Mouse (Mus musculus): ENCODE measurements around the gene Dennd4b.
"Not testable (repeated sequence)": the region's sequence is repeated elsewhere in the genome, so short reads cannot be mapped to it uniquely, and the experiment has no call there.

The Dennd4b gene

GRCm38 (mm10) chr3:90276858-90277257 lies 11.9 kb downstream of the Dennd4b start:
- intact Hi-C loops (cut with DNase I): no loop called here

GRCm38 (mm10) chr3:90277793-90278192 lies 12.8 kb downstream of the Dennd4b start:
- intact Hi-C loops (cut with DNase I): no loop called here

- intact Hi-C loops (cut with DNase I): no loop called here
Observed at GRCm38 (mm10) chr3:90278211-90278610, 13.2 kb downstream of the Dennd4b start.

- intact Hi-C loops (cut with DNase I): no loop called here
Observed at GRCm38 (mm10) chr3:90279216-90279615, 14.2 kb downstream of the Dennd4b start.

DNA sequence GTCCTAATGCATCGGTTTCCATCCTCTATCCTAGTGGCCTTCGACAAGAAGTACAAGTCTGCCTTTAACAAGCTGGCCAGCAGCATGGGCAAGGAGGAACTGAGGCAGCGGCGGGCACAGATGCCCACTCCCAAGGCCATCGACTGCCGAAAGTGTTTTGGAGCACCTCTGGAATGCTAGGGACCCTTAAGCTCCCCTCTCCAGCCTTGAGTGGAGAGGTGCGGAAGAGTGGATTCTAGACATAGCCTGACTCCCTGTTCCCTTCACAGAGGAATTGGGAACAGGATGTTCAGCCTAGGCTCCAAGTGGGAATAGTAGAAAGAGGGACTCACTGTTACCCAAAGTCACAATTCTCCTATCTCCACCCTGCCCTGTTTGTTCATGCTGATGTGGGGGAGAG lies 14.8 kb downstream of the Dennd4b start:
- intact Hi-C loops (cut with DNase I): no loop called here

- intact Hi-C loops (cut with DNase I): no loop called here
Observed at GRCm38 (mm10) chr3:90280708-90281107, 15.7 kb downstream of the Dennd4b start.

DNA sequence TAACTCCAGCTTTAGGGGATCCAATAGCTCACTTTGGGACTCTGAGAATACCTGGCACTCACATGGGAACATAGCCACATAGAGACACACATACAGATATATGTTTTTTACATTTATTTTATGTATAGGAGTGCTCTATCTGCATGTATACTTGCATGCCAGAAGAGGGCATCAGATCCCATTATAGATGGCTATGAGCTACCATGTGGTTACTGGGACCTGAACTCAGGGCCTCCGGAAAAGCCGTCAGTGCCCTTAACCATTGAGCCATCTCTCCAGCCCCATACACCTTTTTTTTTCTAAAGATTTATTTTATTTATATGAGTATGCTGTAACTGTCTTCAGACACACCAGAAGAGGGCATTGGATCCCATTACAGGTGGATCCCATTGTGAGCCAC lies 19.2 kb downstream of the Dennd4b start:
- intact Hi-C loops (cut with DNase I): no loop called here

- intact Hi-C loops (cut with DNase I): not testable (repeated sequence)
Observed at GRCm38 (mm10) chr3:90289403-90289802, 24.4 kb downstream of the Dennd4b start.

DNA sequence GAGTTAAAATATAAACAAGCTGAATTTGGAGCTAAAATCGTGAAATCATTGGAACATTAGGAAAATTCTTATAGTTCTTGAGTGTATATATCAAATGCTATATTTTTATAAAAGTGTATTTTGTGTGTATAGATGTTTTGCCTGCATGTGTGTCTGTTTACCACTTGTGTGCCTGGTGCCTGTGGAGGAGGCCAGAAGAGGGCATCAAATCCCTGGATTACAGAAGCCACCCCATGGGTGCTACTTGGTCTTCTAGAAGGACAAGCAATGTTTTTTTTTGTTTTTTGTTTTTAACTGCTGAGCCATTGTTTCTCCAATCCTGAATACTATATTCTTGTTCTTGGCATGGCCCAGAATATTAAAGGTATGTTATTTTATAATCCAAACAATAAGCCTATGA lies 25.6 kb downstream of the Dennd4b start:
- intact Hi-C loops (cut with DNase I): loop anchor here (5.0 to 10.0 kb wide), 2 partner anchors 82 to 174 kb away; partner anchors contain the start of gene Npr1

DNA sequence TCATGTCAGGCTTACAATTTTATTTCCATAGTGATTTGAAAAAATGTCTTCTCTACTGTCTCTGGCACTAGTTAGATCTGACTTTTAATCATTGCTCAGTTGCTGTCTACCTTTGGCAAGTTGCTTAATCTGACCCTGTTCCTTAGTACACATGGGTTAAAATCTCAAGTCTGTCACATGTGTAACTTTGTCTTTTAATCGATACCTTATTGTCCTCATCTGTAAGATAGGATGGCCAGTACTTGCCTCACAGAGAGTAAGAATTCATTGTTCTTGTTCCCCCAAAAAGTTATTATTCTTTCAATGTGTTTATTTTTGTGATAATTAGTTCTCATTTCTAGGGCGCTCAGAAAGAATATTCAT lies 27.0 kb downstream of the Dennd4b start:
- intact Hi-C loops (cut with DNase I): loop anchor here (5.0 to 10.0 kb wide), 2 partner anchors 80 to 173 kb away; partner anchors contain the start of gene Npr1

DNA sequence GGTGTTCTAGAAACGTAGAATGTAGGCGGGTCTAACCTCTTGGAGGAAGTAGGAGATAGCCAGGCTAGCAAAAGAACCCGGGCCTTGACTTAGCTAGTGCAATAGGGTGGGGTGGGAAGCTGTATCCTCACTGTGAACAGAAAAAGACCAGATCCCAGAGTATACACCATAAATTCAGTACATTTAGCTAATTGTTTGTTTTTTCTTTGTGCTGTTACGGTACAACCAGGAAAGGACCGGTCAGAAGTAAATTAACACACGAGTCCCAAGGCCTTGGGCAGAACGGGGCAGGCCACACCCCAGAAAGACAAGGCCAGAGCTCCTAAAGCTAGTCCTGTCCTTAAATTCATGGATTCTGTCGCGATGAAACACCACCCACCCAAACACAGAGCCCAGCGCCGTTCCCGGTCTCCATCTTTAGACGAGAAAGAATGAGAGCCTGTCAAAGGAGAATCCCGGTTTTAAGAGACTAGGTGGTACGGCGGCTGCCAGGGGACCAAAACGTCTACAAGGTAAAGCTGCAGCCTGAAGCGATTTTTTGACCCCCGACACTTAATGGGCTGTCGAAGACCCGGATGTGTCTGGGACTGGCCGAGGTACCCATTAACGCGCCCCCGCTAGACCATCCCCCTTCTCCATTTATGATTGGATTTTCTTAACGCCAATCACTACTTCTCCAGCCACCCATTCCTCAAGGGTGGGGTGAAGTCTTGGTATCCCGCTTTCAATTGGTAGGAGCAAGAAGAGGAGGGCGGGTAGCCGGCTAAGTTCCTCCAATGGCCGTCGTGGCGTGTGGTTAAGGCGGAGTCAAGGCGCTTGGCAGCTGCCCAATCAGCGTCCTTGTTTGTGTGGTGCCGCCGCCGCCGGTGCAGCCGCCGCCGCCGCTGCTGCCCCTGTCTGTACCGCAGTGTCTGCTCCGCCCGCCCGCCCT lies 27.6 kb downstream of the Dennd4b start, which contains the start of gene Gatad2b:
Gene Gatad2b, plus strand, starts transcription at position 834 of the 931 bp plus-strand sequence.
- intact Hi-C loops (cut with DNase I): loop anchor here (5.0 to 10.0 kb wide), 2 partner anchors 80 to 172 kb away; partner anchors contain the start of gene Npr1

- intact Hi-C loops (cut with DNase I): loop anchor here (5.0 to 10.0 kb wide), 2 partner anchors 79 to 171 kb away; partner anchors contain the start of gene Npr1
Observed at GRCm38 (mm10) chr3:90293352-90294063, 28.5 kb downstream of the Dennd4b start.

GRCm38 (mm10) chr3:90294064-90294440 lies 29.1 kb downstream of the Dennd4b start:
- intact Hi-C loops (cut with DNase I): loop anchor here (5.0 to 10.0 kb wide), 2 partner anchors 78 to 171 kb away; partner anchors contain the start of gene Npr1

- intact Hi-C loops (cut with DNase I): loop anchor here (5.0 to 10.0 kb wide), 2 partner anchors 78 to 170 kb away; partner anchors contain the start of gene Npr1
Observed at GRCm38 (mm10) chr3:90294651-90295050, 29.7 kb downstream of the Dennd4b start.

GRCm38 (mm10) chr3:90305801-90306200 lies 40.8 kb downstream of the Dennd4b start:
- intact Hi-C loops (cut with DNase I): no loop called here

DNA sequence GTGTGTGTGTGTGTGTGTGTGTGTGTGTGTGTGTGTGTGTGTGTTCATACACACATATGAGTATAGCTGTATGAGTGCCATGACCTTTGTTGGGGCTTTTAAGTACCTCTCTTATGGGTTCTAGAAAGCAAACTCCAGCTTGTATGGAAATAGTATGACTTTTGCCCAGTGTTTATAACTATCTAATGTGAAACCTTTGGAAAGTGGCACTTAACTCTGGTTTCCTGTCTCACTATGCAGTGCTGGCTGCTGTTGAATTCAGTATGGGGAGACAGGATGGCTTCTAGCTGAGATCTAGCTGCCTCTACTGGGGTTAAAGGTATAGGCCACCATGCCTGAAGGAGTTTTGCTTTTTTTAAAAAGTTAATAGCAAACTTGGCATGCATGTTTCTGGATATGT lies 44.6 kb downstream of the Dennd4b start:
- intact Hi-C loops (cut with DNase I): no loop called here

- intact Hi-C loops (cut with DNase I): no loop called here
Observed at GRCm38 (mm10) chr3:90313367-90313766, 48.4 kb downstream of the Dennd4b start.

- intact Hi-C loops (cut with DNase I): no loop called here
Observed at GRCm38 (mm10) chr3:90314241-90314640, 49.3 kb downstream of the Dennd4b start.

- intact Hi-C loops (cut with DNase I): no loop called here
Observed at GRCm38 (mm10) chr3:90322289-90322688, 57.3 kb downstream of the Dennd4b start.

DNA sequence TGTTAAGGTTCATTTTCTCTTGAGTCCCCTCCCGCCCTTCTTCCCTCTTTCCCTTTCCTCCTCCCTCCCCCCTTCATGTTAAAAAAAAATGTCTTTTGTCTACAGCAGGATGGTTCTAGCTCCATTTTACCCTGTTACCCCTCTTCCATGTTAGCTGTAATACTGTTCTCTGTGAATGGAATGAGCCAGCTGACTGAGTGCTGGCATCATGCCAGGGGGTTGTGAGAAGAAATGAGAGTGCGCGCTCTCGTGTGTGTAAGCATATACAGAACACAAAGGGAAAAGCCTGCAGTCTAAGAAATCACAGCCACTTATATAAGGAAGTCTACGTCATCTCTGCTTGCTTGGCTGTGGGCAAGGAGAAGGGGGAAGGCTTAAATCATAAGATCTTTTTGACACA lies 58.1 kb downstream of the Dennd4b start:
- intact Hi-C loops (cut with DNase I): no loop called here
